Mouse (Mus musculus): Measurements from ENCODE around the gene Spata2l. TPM values are rescaled to one million over a fixed set of nuclear protein-coding genes. Genes with fewer than 3 reads are reported as not detected.

Spata2l gene
- polyA plus RNA-seq, 1 experiment from 2014 or later = 4.8 TPM

DNA sequence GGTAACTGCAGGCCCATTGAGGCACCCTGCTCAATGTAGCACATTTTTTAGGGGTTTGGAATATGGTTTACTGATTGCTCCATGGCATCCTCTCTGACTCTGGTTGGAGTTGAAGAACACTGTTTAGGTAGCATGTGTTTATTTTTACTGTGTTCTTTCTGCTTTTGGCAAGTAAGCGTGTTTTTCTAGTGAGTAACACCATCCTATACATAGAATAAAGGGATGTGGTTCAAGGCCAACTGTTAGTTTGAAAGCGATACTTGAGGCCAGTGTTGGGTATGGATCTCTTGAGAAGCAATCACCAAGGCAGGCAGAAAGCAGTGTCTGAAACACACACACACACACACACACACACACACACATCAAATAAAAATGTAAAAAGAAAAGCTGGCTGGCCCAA is 48.0 kb downstream of the Spata2l start:
- no peak overlapping the region for H3K9ac ChIP-seq (replicated peaks)

DNA sequence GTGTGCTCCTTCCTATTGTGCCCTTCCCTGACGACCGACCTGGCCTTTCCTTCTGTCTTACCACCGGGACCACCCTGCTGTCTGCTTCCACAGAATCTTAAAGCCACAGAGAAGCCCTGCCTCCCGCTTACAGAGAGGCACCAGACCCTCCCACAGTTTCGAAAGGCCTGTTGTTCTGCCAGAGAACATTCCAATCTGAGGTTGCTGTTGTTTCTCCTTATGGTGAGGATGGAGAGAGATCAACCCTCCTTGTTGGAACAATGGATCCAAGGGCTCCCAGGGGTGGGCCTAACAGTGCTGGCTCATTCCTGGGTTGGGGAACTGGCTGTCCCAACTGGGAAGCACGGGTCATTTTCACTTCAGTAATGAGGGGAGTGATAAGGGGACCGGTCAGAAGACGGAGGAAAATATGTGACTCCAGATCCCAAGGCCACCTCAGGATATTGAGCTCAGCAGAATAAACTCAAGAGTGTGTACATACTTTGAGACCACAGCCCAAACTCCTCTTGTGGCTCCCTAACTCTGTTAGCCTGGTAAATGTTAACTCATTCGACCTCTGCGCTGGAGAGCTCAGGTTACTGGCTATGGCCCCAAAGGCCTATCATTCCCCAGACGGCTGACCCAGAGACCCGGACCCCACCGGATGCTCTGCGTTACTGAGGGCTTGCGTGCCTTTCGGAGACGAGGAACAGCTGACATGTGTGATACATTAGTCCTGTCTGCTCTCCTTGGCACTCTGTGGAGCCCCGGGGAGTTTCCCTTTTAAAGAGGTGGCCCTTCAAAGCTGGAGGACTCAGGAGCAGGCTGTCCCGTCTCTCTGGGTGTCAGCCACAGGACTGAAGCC is 50.2 kb downstream of the Spata2l start, which contains the start of gene Dpep1:
Dpep1 (plus strand) TSS at position 677 of the 844 bp plus-strand sequence.
- no peak within 1 kb of the TSS for H3K4me3 ChIP-seq
- H3K9me3 ChIP-seq = no peaks in the 10 kb centered on the region
- H3K27me3 ChIP-seq = no peaks in the 10 kb centered on the region
- no peak for ATAC-seq (replicated peaks)
- H3K4me2 ChIP-seq (replicated peaks) = no peak within 1 kb of the TSS
- no peak within 1 kb of the TSS for H3K9ac ChIP-seq (replicated peaks)
- no peak within 1 kb of the TSS for H3K27ac ChIP-seq (replicated peaks)
- no peaks in the 10 kb centered on the region for H3K4me1 ChIP-seq
- 59% methylated on average over 19 of the region's 19 CpGs for WGBS
- no peaks in the 10 kb centered on the region for H3K36me3 ChIP-seq

More for the DNA sequence above, 48.0 kb downstream of the Spata2l start:
- Histone ChIP-seq H3K9me3 (no peaks in the 10 kb centered on the region), H3K27me3 (no peaks in the 10 kb centered on the region), H3K4me3 (no peak overlapping the region), H3K4me2 (replicated peaks) (no peak overlapping the region), H3K36me3 (no peaks in the 10 kb centered on the region), H3K27ac (replicated peaks) (no peak overlapping the region), H3K4me1 (no peaks in the 10 kb centered on the region)
- WGBS = 87% methylated on average over 2 of the region's 2 CpGs
- no peak for ATAC-seq (replicated peaks)

DNA sequence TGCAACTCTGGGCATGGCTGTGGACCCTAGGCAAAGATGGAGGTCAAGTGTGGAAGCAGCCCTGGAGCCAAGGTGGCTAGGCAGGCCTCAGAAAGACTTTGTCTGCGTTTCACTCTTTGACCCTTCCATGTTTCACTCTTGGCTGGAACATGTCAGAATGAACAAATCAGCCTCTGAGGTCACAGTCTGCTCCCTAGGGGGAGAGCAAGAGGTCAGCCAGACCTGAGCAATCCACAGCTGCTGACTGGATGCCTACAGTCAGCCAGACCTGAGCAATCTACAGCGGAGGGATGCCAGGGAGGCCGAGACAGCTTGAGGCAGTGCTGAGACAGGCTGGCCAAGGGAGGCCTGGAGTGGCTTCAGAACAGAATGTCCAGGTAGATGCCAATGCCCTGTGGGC is 54.6 kb downstream of the Spata2l start:
- no peak overlapping the region for H3K9ac ChIP-seq (replicated peaks)
- no peaks in the 10 kb centered on the region for H3K4me1 ChIP-seq
- no peaks in the 10 kb centered on the region for H3K9me3 ChIP-seq
- no peak overlapping the region for H3K4me3 ChIP-seq
- H3K36me3 ChIP-seq = no peaks in the 10 kb centered on the region
- 81% methylated on average over 3 of the region's 3 CpGs for WGBS
- H3K27me3 ChIP-seq = no peaks in the 10 kb centered on the region
- ATAC-seq (replicated peaks) = no peak
- H3K27ac ChIP-seq (replicated peaks) = no peak overlapping the region
- no peak overlapping the region for H3K4me2 ChIP-seq (replicated peaks)

Other genes with a start within 250 kb of the Spata2l start
- gene Ankrd11, start 194.0 kb downstream of the Spata2l start, polyA plus RNA-seq (2015; fragmentation: Nextera tagmentation; extraction: Ambion mirVana) = 53.3 and 76.2 TPM in 2 replicates
- 47.0 and 47.2 TPM in 2 replicates for gene Spg7, start 173.3 kb downstream of the Spata2l start, polyA plus RNA-seq (2015; fragmentation: Nextera tagmentation; extraction: Ambion mirVana)
- gene Rpl13, start 133.9 kb downstream of the Spata2l start, polyA plus RNA-seq (2015; fragmentation: Nextera tagmentation; extraction: Ambion mirVana) = 886 and 899 TPM in 2 replicates
- gene Cpne7, start 118.9 kb downstream of the Spata2l start, polyA plus RNA-seq (2015; fragmentation: Nextera tagmentation; extraction: Ambion mirVana) = 2.5 and 3.2 TPM in 2 replicates
- 0.69 and 1.0 TPM in 2 replicates for gene Sult5a1, start 77.9 kb downstream of the Spata2l start, polyA plus RNA-seq (2015; fragmentation: Nextera tagmentation; extraction: Ambion mirVana)
- 0.11 TPM in 1 of 2 replicates, not detected in the other for gene Dpep1, start 50.0 kb downstream of the Spata2l start, polyA plus RNA-seq (2015; fragmentation: Nextera tagmentation; extraction: Ambion mirVana)
- 229 and 239 TPM in 2 replicates for gene Chmp1a, start 23.5 kb downstream of the Spata2l start, polyA plus RNA-seq (2015; fragmentation: Nextera tagmentation; extraction: Ambion mirVana)
- gene Spata33, start 23.4 kb downstream of the Spata2l start, polyA plus RNA-seq (2015; fragmentation: Nextera tagmentation; extraction: Ambion mirVana) = 5.0 and 5.1 TPM in 2 replicates
- gene Cdk10, start 11.4 kb downstream of the Spata2l start, polyA plus RNA-seq (2015; fragmentation: Nextera tagmentation; extraction: Ambion mirVana) = 45.9 and 49.2 TPM in 2 replicates
- gene Zfp276, start 18.0 kb upstream of the Spata2l start, polyA plus RNA-seq (2015; fragmentation: Nextera tagmentation; extraction: Ambion mirVana) = 26.1 and 26.5 TPM in 2 replicates
- 46.8 and 47.2 TPM in 2 replicates for gene Vps9d1, start 18.1 kb upstream of the Spata2l start, polyA plus RNA-seq (2015; fragmentation: Nextera tagmentation; extraction: Ambion mirVana)
- 15.2 and 15.3 TPM in 2 replicates for gene Fanca, start 82.3 kb upstream of the Spata2l start, polyA plus RNA-seq (2015; fragmentation: Nextera tagmentation; extraction: Ambion mirVana)
- gene Spire2, start 96.5 kb upstream of the Spata2l start, polyA plus RNA-seq (2015; fragmentation: Nextera tagmentation; extraction: Ambion mirVana) = 32.9 and 33.0 TPM in 2 replicates
- gene Tcf25, start 137.5 kb upstream of the Spata2l start, polyA plus RNA-seq (2015; fragmentation: Nextera tagmentation; extraction: Ambion mirVana) = 252 and 259 TPM in 2 replicates
- 0.15 and 0.23 TPM in 2 replicates for gene Mc1r, start 170.9 kb upstream of the Spata2l start, polyA plus RNA-seq (2015; fragmentation: Nextera tagmentation; extraction: Ambion mirVana)
- gene Tubb3, start 175.2 kb upstream of the Spata2l start, polyA plus RNA-seq (2015; fragmentation: Nextera tagmentation; extraction: Ambion mirVana) = 1,822 and 1,823 TPM in 2 replicates
- gene Def8, start 187.3 kb upstream of the Spata2l start, polyA plus RNA-seq (2015; fragmentation: Nextera tagmentation; extraction: Ambion mirVana) = 43.3 and 46.3 TPM in 2 replicates
- 59.5 and 62.4 TPM in 2 replicates for gene Afg3l1, start 241.7 kb upstream of the Spata2l start, polyA plus RNA-seq (2015; fragmentation: Nextera tagmentation; extraction: Ambion mirVana)